Mouse (Mus musculus) lung, postnatal 0 days (tissue): Measurements from ENCODE around the gene Cxcl2. TPM values are rescaled to one million over a fixed set of nuclear protein-coding genes. Genes with fewer than 3 reads are reported as not detected.

Source experiments
- ATAC-seq: fragments of 200-750 bp; cut with Nextera tagmentation; 2 replicates; pipeline ENCODE4 v1.8.0; 2017; ENCODE audit warnings: moderate library complexity
- DNase-seq: peaks from one replicate; pipeline ENCODE4 v3.0.0-alpha.2; 2016; ENCODE audit warnings: low spot score
- H3K27ac ChIP-seq: fragments of 300-500 bp; sonication (generic); 2 replicates; pipeline ENCODE4 v1.5.1; 2014; ENCODE audit warnings: antibody characterized with exemption, mild to moderate bottlenecking, low read length, mixed read lengths
- H3K27me3 ChIP-seq: fragments of 300-500 bp; sonication (generic); replicated peaks from 2 replicates; pipeline ENCODE4 v1.6.1; 2014; ENCODE audit warnings: low read length, mixed read lengths; ENCODE audit not compliant: insufficient read depth
- H3K36me3 ChIP-seq: fragments of 300-500 bp; sonication (generic); 2 replicates; pipeline ENCODE4 v1.6.1; 2014; ENCODE audit warnings: low read length, mixed read lengths; ENCODE audit not compliant: insufficient read depth
- H3K4me1 ChIP-seq: fragments of 300-500 bp; sonication (generic); 2 replicates; pipeline ENCODE4 v1.6.1; 2014; ENCODE audit warnings: antibody characterized with exemption, low read depth, low read length, mixed read lengths; ENCODE audit not compliant: insufficient read depth
- H3K4me2 ChIP-seq: fragments of 300-500 bp; sonication (generic); replicated peaks from 2 replicates; pipeline ENCODE4 v1.6.1; 2014; ENCODE audit warnings: low read depth, mild to moderate bottlenecking, low read length, moderate library complexity, mixed read lengths
- H3K4me3 ChIP-seq: fragments of 300-500 bp; sonication (generic); 2 replicates; pipeline ENCODE4 v1.5.1; 2014; ENCODE audit warnings: low read depth, low read length
- H3K9ac ChIP-seq: fragments of 300-500 bp; sonication (generic); replicated peaks from 2 replicates; pipeline ENCODE4 v1.6.1; 2014; ENCODE audit warnings: low read depth, mild to moderate bottlenecking
- H3K9me3 ChIP-seq: fragments of 300-500 bp; sonication (generic); 2 replicates; pipeline ENCODE4 v1.6.1; 2016; ENCODE audit warnings: low read length, mixed read lengths
- CTCF ChIP-seq: IDR thresholded peaks from 2 replicates; pipeline ENCODE4 v1.5.1; 2016; ENCODE audit warnings: antibody characterized with exemption, mild to moderate bottlenecking
- EP300 ChIP-seq: IDR thresholded peaks from 2 replicates; pipeline ENCODE4 v1.6.1; 2016; ENCODE audit warnings: antibody characterized with exemption, mild to moderate bottlenecking, control low read depth
- WGBS: fragments of 180-500 bp; shearing (Covaris S2); extraction: QIAGEN DNeasy Blood & Tissue Kit; methylation state at CpG from one replicate; pipeline ENCODE4 v1.1.7; 2014; 5-methylcytosine and 5-hydroxymethylcytosine counted together
- polyA plus RNA-seq: library from polyadenylated mRNA; unstranded; fragments of >200 nt; fragmentation: Nextera tagmentation; extraction: Ambion mirVana; gene quantifications from 2 replicates; pipeline ENCODE4 v1.2.1, GENCODE M21; 2015

Gene Cxcl2
- polyA plus RNA-seq, 1 experiment from 2014 or later: 0.35 TPM

GRCm38 (mm10) chr5:90900688-90901087, 3.0 kb upstream of the Cxcl2 start:
- no peaks in the 10 kb centered on the region for H3K36me3 ChIP-seq
- peaks cover 4% of the 10 kb centered on the region; the same call in 1 of the 2 replicates for H3K27me3 ChIP-seq
- 73% methylated on average over 7 of the region's 7 CpGs for WGBS
- H3K9me3 ChIP-seq: no peaks in the 10 kb centered on the region
- H3K4me2 ChIP-seq: no peak overlapping the region
- H3K4me1 ChIP-seq: peaks cover 9% of the 10 kb centered on the region; the same call in 1 of the 2 replicates
- H3K9ac ChIP-seq: no peak overlapping the region
- DNase-seq (no peak), ATAC-seq (no peak)
- no peak overlapping the region for H3K4me3 ChIP-seq
- TF ChIP-seq CTCF (no peak), EP300 (no peak)
- no peak overlapping the region for H3K27ac ChIP-seq

GRCm38 (mm10) chr5:90902380-90903260, 1.1 kb upstream of the Cxcl2 start:
- H3K9me3 ChIP-seq: no peaks in the 10 kb centered on the region
- no peak overlapping the region for H3K9ac ChIP-seq
- H3K4me2 ChIP-seq: peak overlapping the region; percentile 53
- H3K27ac ChIP-seq: no peak overlapping the region
- H3K36me3 ChIP-seq: no peaks in the 10 kb centered on the region
- TF ChIP-seq CTCF (peak; percentile 54), EP300 (no peak)
- peaks cover 4% of the 10 kb centered on the region; the same call in 1 of the 2 replicates for H3K27me3 ChIP-seq
- no peak for ATAC-seq
- H3K4me1 ChIP-seq: peaks cover 9% of the 10 kb centered on the region; the same call in 1 of the 2 replicates
- peak; percentile 29 for DNase-seq
- no peak overlapping the region for H3K4me3 ChIP-seq
- 10% methylated on average over 10 of the region's 10 CpGs for WGBS

- peak; percentile 35 for ATAC-seq
- TF ChIP-seq CTCF (peak; percentile 92), EP300 (no peak)
- under 1% methylated on average over 2 of the region's 2 CpGs for WGBS
- Histone ChIP-seq H3K36me3 (no peaks in the 10 kb centered on the region), H3K9me3 (no peaks in the 10 kb centered on the region), H3K27me3 (no peaks in the 10 kb centered on the region; the same call in 1 of the 2 replicates), H3K4me2 (no peak overlapping the region), H3K27ac (no peak overlapping the region), H3K4me3 (no peak overlapping the region), H3K9ac (no peak overlapping the region), H3K4me1 (no peaks in the 10 kb centered on the region)
- DNase-seq: peak; percentile 82
Observed at GRCm38 (mm10) chr5:90908983-90909382, 5.3 kb downstream of the Cxcl2 start.

GRCm38 (mm10) chr5:90919495-90919894, 15.8 kb downstream of the Cxcl2 start:
- H3K27me3 ChIP-seq: no peaks in the 10 kb centered on the region
- H3K27ac ChIP-seq: no peak overlapping the region
- H3K9me3 ChIP-seq: no peaks in the 10 kb centered on the region
- no peak overlapping the region for H3K4me2 ChIP-seq
- WGBS: 69% methylated on average over 2 of the region's 2 CpGs
- H3K36me3 ChIP-seq: no peaks in the 10 kb centered on the region
- no peak for TF ChIP-seq CTCF
- TF ChIP-seq EP300: no peak
- ATAC-seq (no peak), DNase-seq (no peak)
- H3K4me1 ChIP-seq: no peaks in the 10 kb centered on the region
- H3K9ac ChIP-seq: no peak overlapping the region
- no peak overlapping the region for H3K4me3 ChIP-seq

GRCm38 (mm10) chr5:90922958-90923357, 19.3 kb downstream of the Cxcl2 start:
- Histone ChIP-seq H3K4me2 (no peak overlapping the region), H3K27me3 (no peaks in the 10 kb centered on the region), H3K27ac (no peak overlapping the region), H3K4me3 (no peak overlapping the region), H3K36me3 (no peaks in the 10 kb centered on the region), H3K9me3 (no peaks in the 10 kb centered on the region), H3K4me1 (no peaks in the 10 kb centered on the region), H3K9ac (no peak overlapping the region)
- ATAC-seq: no peak
- no peak for DNase-seq
- TF ChIP-seq CTCF (no peak), EP300 (no peak)
- WGBS: 75% methylated on average over 4 of the region's 4 CpGs

- Histone ChIP-seq H3K9ac (0 out of 2 replicates have a peak overlapping the region, but pooled peaks have one; percentile 91), H3K4me2 (peak overlapping the region; percentile 75), H3K27ac (peak overlapping the region; percentile 95; the same call in 1 of the 2 replicates), H3K27me3 (no peaks in the 10 kb centered on the region), H3K9me3 (no peaks in the 10 kb centered on the region), H3K36me3 (no peaks in the 10 kb centered on the region), H3K4me1 (peaks cover 4% of the 10 kb centered on the region; the same call in 1 of the 2 replicates), H3K4me3 (peak overlapping the region; percentile 69)
- WGBS: 25% methylated on average over 2 of the region's 2 CpGs
- ATAC-seq: no peak
- TF ChIP-seq EP300: no peak
- TF ChIP-seq CTCF: no peak
- DNase-seq: peak; percentile 51
Observed at GRCm38 (mm10) chr5:90930546-90930945, 26.9 kb downstream of the Cxcl2 start.
